Mouse (Mus musculus) layer of hippocampus, postnatal 36 days (tissue): ENCODE results near the gene Bcl2l13. TPM values are rescaled to one million over a fixed set of nuclear protein-coding genes. Genes with fewer than 3 reads are reported as not detected.
"Not testable (repeated sequence)": the region's sequence is repeated elsewhere in the genome, so short reads cannot be mapped to it uniquely, and the experiment has no call there.

ENCODE experiments used
- DNase-seq, 2 experiments: peaks; one replicate each; pipeline ENCODE4 v3.0.0; 2022
- total RNA-seq, 2 experiments: library from RNA; stranded (reverse); gene quantifications; 2 replicates each; pipeline ENCODE4 v1.2.3; 2021

Gene Bcl2l13
- 10 to 100 TPM; 36.7 to 38.2 TPM for total RNA-seq

GRCm38 (mm10) chr6:120835474-120836374 lies at the start of gene Bcl2l13:
Gene Bcl2l13 (plus strand): TSS chr6:120836212.
- peak; percentile 92 to 95 for DNase-seq

GRCm38 (mm10) chr6:120788068-120788607 lies 47.9 kb upstream of the Bcl2l13 start:
- DNase-seq = no peak

GRCm38 (mm10) chr6:120788904-120789303 lies 47.1 kb upstream of the Bcl2l13 start:
- DNase-seq = no peak

GRCm38 (mm10) chr6:120790153-120790552 lies 45.9 kb upstream of the Bcl2l13 start:
- no peak for DNase-seq

- DNase-seq = no peak
These were observed 45.3 kb upstream of the Bcl2l13 start for GRCm38 (mm10) chr6:120790717-120791116.

- DNase-seq = peak in 1 of 2 experiments; percentile 51
These were observed 43.1 kb upstream of the Bcl2l13 start for GRCm38 (mm10) chr6:120792947-120793346.

GRCm38 (mm10) chr6:120795422-120796086 lies 40.5 kb upstream of the Bcl2l13 start:
- no peak for DNase-seq

GRCm38 (mm10) chr6:120796111-120796510 lies 39.9 kb upstream of the Bcl2l13 start:
- no peak for DNase-seq

- no peak for DNase-seq
These were observed 38.0 kb upstream of the Bcl2l13 start for GRCm38 (mm10) chr6:120798019-120798418.

- no peak for DNase-seq
These were observed 37.1 kb upstream of the Bcl2l13 start for GRCm38 (mm10) chr6:120798905-120799304.

- DNase-seq = no peak
These were observed 36.4 kb upstream of the Bcl2l13 start for GRCm38 (mm10) chr6:120799581-120800041.

GRCm38 (mm10) chr6:120806999-120807737 lies 28.8 kb upstream of the Bcl2l13 start:
- DNase-seq = no peak

- no peak for DNase-seq
These were observed 28.3 kb upstream of the Bcl2l13 start for GRCm38 (mm10) chr6:120807738-120808081.

GRCm38 (mm10) chr6:120811999-120812398 lies 24.0 kb upstream of the Bcl2l13 start:
- not testable (repeated sequence) for DNase-seq

GRCm38 (mm10) chr6:120819294-120819693 lies 16.7 kb upstream of the Bcl2l13 start:
- DNase-seq = no peak

- DNase-seq = no peak
These were observed 15.9 kb upstream of the Bcl2l13 start for GRCm38 (mm10) chr6:120820144-120820543.

GRCm38 (mm10) chr6:120820941-120821340 lies 15.1 kb upstream of the Bcl2l13 start:
- DNase-seq = no peak

GRCm38 (mm10) chr6:120821715-120822114 lies 14.3 kb upstream of the Bcl2l13 start:
- no peak for DNase-seq

- DNase-seq = peak; percentile 90 to 91
These were observed 13.6 kb upstream of the Bcl2l13 start, which contains the start of gene Atp6v1e1 for GRCm38 (mm10) chr6:120822307-120822928. Gene Atp6v1e1 (minus strand): TSS chr6:120822793.

- no peak for DNase-seq
These were observed 12.9 kb upstream of the Bcl2l13 start for GRCm38 (mm10) chr6:120822937-120823614.

- no peak for DNase-seq
These were observed 6.0 kb upstream of the Bcl2l13 start for GRCm38 (mm10) chr6:120830056-120830455.
